Mouse (Mus musculus) embryonic facial prominence, embryonic 14.5 days (tissue): ENCODE data around the gene Wfdc1. TPM values are rescaled to one million over a fixed set of nuclear protein-coding genes. Genes with fewer than 3 reads are reported as not detected.

Source experiments
- ATAC-seq: fragments of 200-750 bp; cut with Nextera tagmentation; 2 replicates; pipeline ENCODE4 v1.8.0; 2017; ENCODE audit warnings: low read depth, moderate number of reproducible peaks, moderate TSS enrichment
- DNase-seq: peaks from one replicate; pipeline ENCODE4 v3.0.0-alpha.2; 2015; ENCODE audit warnings: low spot score
- H3K27ac ChIP-seq: fragments of 300-500 bp; sonication (generic); replicated peaks from 2 replicates; pipeline ENCODE4 v1.5.1; 2014; ENCODE audit warnings: low read depth, mild to moderate bottlenecking, low read length, moderate library complexity
- H3K27me3 ChIP-seq: fragments of 300-500 bp; sonication (generic); replicated peaks from 2 replicates; pipeline ENCODE4 v1.6.1; 2014; ENCODE audit warnings: low read length; ENCODE audit not compliant: control insufficient read depth, insufficient read depth
- H3K36me3 ChIP-seq: fragments of 300-500 bp; sonication (generic); 2 replicates; pipeline ENCODE4 v1.6.1; 2014; ENCODE audit warnings: low read length, mixed read lengths; ENCODE audit not compliant: control insufficient read depth, insufficient read depth
- H3K4me1 ChIP-seq: fragments of 300-500 bp; sonication (generic); 2 replicates; pipeline ENCODE4 v1.6.1; 2014; ENCODE audit warnings: antibody characterized with exemption, low read length; ENCODE audit not compliant: control insufficient read depth, insufficient read depth
- H3K4me2 ChIP-seq: fragments of 300-500 bp; sonication (generic); 2 replicates; pipeline ENCODE4 v1.6.1; 2014; ENCODE audit warnings: low read depth, mild to moderate bottlenecking, low read length, moderate library complexity, mixed read lengths
- H3K4me3 ChIP-seq: fragments of 300-500 bp; sonication (generic); 2 replicates; pipeline ENCODE4 v1.5.1; 2014; ENCODE audit warnings: low read depth, mild to moderate bottlenecking, low read length
- H3K9ac ChIP-seq: fragments of 300-500 bp; sonication (generic); 2 replicates; pipeline ENCODE4 v1.6.1; 2014; ENCODE audit warnings: low read depth, mild to moderate bottlenecking, low read length, moderate library complexity, mixed read lengths
- H3K9me3 ChIP-seq: fragments of 300-500 bp; sonication (generic); 2 replicates; pipeline ENCODE4 v1.6.1; 2016; ENCODE audit warnings: low read length; ENCODE audit not compliant: control insufficient read depth
- whole genome bisulfite sequencing: fragments of 180-500 bp; shearing (Covaris S2); extraction: QIAGEN DNeasy Blood & Tissue Kit; methylation state at CpG from one replicate; pipeline ENCODE4 v1.1.7; 2014; 5-methylcytosine and 5-hydroxymethylcytosine counted together
- polyA plus RNA-seq: library from polyadenylated mRNA; unstranded; fragments of >200 nt; fragmentation: Nextera tagmentation; extraction: Ambion mirVana; gene quantifications from 2 replicates; pipeline ENCODE4 v1.2.1, GENCODE M21; 2014

Gene Wfdc1
- polyA plus RNA-seq, 1 experiment from 2014 or later, result 3.5 TPM

- Histone ChIP-seq H3K9me3 (no peaks in the 10 kb centered on the region), H3K4me2 (no peak overlapping the region), H3K9ac (no peak overlapping the region), H3K4me1 (no peaks in the 10 kb centered on the region), H3K36me3 (no peaks in the 10 kb centered on the region), H3K27me3 (no peaks in the 10 kb centered on the region), H3K4me3 (no peak overlapping the region), H3K27ac (no peak overlapping the region)
- ATAC-seq (no peak), DNase-seq (no peak)
- 81% methylated on average over 1 of the region's 1 CpGs for WGBS
Observed at GRCm38 (mm10) chr8:119642960-119643359, 23.2 kb upstream of the Wfdc1 start.

- no peak overlapping the region for H3K4me3 ChIP-seq
- H3K27me3 ChIP-seq, result no peaks in the 10 kb centered on the region
- ATAC-seq (no peak), DNase-seq (no peak)
- H3K9me3 ChIP-seq, result no peaks in the 10 kb centered on the region
- H3K4me1 ChIP-seq, result no peaks in the 10 kb centered on the region
- no peak overlapping the region for H3K4me2 ChIP-seq
- H3K36me3 ChIP-seq, result no peaks in the 10 kb centered on the region
- no peak overlapping the region for H3K27ac ChIP-seq
- WGBS, result 59% methylated on average over 17 of the region's 17 CpGs
- no peak overlapping the region for H3K9ac ChIP-seq
Observed at GRCm38 (mm10) chr8:119644429-119644960, 21.7 kb upstream of the Wfdc1 start.

GRCm38 (mm10) chr8:119644981-119645597 lies 21.1 kb upstream of the Wfdc1 start:
- Histone ChIP-seq H3K4me2 (no peak overlapping the region), H3K9ac (no peak overlapping the region), H3K4me1 (no peaks in the 10 kb centered on the region), H3K4me3 (no peak overlapping the region), H3K27me3 (no peaks in the 10 kb centered on the region), H3K27ac (no peak overlapping the region), H3K36me3 (no peaks in the 10 kb centered on the region), H3K9me3 (no peaks in the 10 kb centered on the region)
- DNase-seq (no peak), ATAC-seq (no peak; the same call in 1 of the 2 replicates)
- WGBS, result 55% methylated on average over 18 of the region's 18 CpGs

- WGBS, result 75% methylated on average over 3 of the region's 3 CpGs
- DNase-seq, result no peak
- no peaks in the 10 kb centered on the region for H3K36me3 ChIP-seq
- no peaks in the 10 kb centered on the region for H3K9me3 ChIP-seq
- no peak overlapping the region for H3K27ac ChIP-seq
- no peak overlapping the region for H3K9ac ChIP-seq
- no peaks in the 10 kb centered on the region for H3K27me3 ChIP-seq
- no peaks in the 10 kb centered on the region for H3K4me1 ChIP-seq
- no peak overlapping the region for H3K4me2 ChIP-seq
- H3K4me3 ChIP-seq, result no peak overlapping the region
- no peak for ATAC-seq
Observed at GRCm38 (mm10) chr8:119646197-119646596, 20.0 kb upstream of the Wfdc1 start.

- no peaks in the 10 kb centered on the region for H3K27me3 ChIP-seq
- no peaks in the 10 kb centered on the region for H3K36me3 ChIP-seq
- no peak for DNase-seq
- no peak overlapping the region for H3K4me2 ChIP-seq
- ATAC-seq, result no peak
- 85% methylated on average over 7 of the region's 7 CpGs for WGBS
- no peaks in the 10 kb centered on the region; the same call in 1 of the 2 replicates for H3K4me1 ChIP-seq
- H3K4me3 ChIP-seq, result no peak overlapping the region
- no peak overlapping the region for H3K27ac ChIP-seq
- H3K9me3 ChIP-seq, result no peaks in the 10 kb centered on the region
- no peak overlapping the region for H3K9ac ChIP-seq
Observed at GRCm38 (mm10) chr8:119646846-119647245, 19.3 kb upstream of the Wfdc1 start.

GRCm38 (mm10) chr8:119651324-119651723 lies 14.8 kb upstream of the Wfdc1 start:
- H3K36me3 ChIP-seq, result no peaks in the 10 kb centered on the region
- 44% methylated on average over 2 of the region's 2 CpGs for WGBS
- ATAC-seq (peak; percentile 55), DNase-seq (peak; percentile 36)
- no peaks in the 10 kb centered on the region for H3K27me3 ChIP-seq
- H3K27ac ChIP-seq, result no peak overlapping the region
- no peak overlapping the region for H3K4me2 ChIP-seq
- H3K9ac ChIP-seq, result no peak overlapping the region
- H3K4me3 ChIP-seq, result no peak overlapping the region
- no peaks in the 10 kb centered on the region for H3K9me3 ChIP-seq
- H3K4me1 ChIP-seq, result no peaks in the 10 kb centered on the region; the same call in 1 of the 2 replicates

- Histone ChIP-seq H3K27me3 (no peaks in the 10 kb centered on the region), H3K9me3 (no peaks in the 10 kb centered on the region), H3K4me1 (0 out of 2 replicates have a peak, but pooled peaks cover 5% of the 10 kb centered on the region), H3K4me2 (no peak overlapping the region), H3K27ac (no peak overlapping the region), H3K36me3 (no peaks in the 10 kb centered on the region), H3K9ac (no peak overlapping the region), H3K4me3 (no peak overlapping the region)
- ATAC-seq (no peak), DNase-seq (no peak)
- 44% methylated on average over 5 of the region's 5 CpGs for WGBS
Observed at GRCm38 (mm10) chr8:119656709-119657464, 9.3 kb upstream of the Wfdc1 start.

- ATAC-seq (peak; percentile 71; the same call in 1 of the 2 replicates), DNase-seq (peak; percentile 61)
- H3K4me2 ChIP-seq, result no peak overlapping the region
- no peak overlapping the region; the same call in 1 of the 2 replicates for H3K9ac ChIP-seq
- 2% methylated on average over 6 of the region's 9 CpGs for WGBS
- no peak overlapping the region for H3K27ac ChIP-seq
- H3K9me3 ChIP-seq, result no peaks in the 10 kb centered on the region
- H3K4me3 ChIP-seq, result no peak overlapping the region
- no peaks in the 10 kb centered on the region for H3K36me3 ChIP-seq
- H3K4me1 ChIP-seq, result 0 out of 2 replicates have a peak, but pooled peaks cover 5% of the 10 kb centered on the region
- H3K27me3 ChIP-seq, result no peaks in the 10 kb centered on the region
Observed at GRCm38 (mm10) chr8:119661081-119661480, 5.1 kb upstream of the Wfdc1 start.
